Mouse (Mus musculus): ENCODE data around the gene Nedd9.
A peak's percentile ranks its signal among the peaks of the same experiment; 100 is the strongest.

Gene Nedd9

GRCm38 (mm10) chr13:41486606-41487408 lies at the start of gene Nedd9:
Gene Nedd9 (minus strand): TSS chr13:41487362.
- no peak for ATAC-seq (ENCODE audit: low TSS enrichment)

DNA sequence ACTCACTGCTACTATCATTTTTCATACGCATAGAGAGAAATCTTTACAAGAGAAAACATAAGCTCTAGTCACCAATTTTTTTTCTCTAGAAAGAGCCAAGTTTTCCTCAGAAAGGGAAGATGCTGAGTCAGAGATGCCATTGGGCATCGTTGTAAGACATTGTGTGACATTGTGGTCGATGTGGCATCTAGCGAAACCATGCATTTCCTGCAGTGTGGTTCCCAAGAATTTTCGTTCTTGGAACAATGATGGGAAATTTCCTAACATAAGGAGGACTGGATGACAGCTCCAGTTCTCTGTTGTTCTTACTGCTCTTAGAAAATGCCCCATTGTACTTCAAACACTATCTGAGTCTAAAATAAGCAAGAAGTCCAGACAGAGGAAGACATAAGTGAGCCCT lies 45.5 kb upstream of the Nedd9 start:
- peak; percentile 44 for ATAC-seq (ENCODE audit: low TSS enrichment)

GRCm38 (mm10) chr13:41530326-41530725 lies 43.2 kb upstream of the Nedd9 start:
- ATAC-seq (ENCODE audit: low TSS enrichment): 0 out of 2 replicates have a peak, but pooled peaks have one; percentile 47

DNA sequence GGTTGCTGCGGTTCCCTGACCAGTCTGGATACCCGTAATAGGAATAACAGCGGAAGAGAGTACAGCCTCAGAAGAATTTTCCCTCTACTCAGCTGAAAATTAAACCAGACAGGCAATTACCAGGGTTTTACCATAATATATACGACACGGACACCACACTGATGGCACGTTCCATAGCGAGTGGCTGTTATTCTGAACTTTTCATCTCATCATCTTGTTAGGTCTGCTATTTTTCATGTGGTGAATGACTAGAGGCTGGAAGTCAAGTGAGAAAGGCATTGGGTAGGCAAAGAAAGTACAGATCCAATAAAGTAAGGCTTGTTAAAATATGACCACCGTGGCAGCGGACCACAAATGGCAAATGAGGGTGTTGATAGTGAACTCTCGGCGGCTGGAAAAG lies 37.0 kb upstream of the Nedd9 start:
- ATAC-seq (ENCODE audit: low TSS enrichment): no peak

- ATAC-seq (ENCODE audit: low TSS enrichment): no peak
Measured at GRCm38 (mm10) chr13:41521296-41521695, 34.1 kb upstream of the Nedd9 start.

DNA sequence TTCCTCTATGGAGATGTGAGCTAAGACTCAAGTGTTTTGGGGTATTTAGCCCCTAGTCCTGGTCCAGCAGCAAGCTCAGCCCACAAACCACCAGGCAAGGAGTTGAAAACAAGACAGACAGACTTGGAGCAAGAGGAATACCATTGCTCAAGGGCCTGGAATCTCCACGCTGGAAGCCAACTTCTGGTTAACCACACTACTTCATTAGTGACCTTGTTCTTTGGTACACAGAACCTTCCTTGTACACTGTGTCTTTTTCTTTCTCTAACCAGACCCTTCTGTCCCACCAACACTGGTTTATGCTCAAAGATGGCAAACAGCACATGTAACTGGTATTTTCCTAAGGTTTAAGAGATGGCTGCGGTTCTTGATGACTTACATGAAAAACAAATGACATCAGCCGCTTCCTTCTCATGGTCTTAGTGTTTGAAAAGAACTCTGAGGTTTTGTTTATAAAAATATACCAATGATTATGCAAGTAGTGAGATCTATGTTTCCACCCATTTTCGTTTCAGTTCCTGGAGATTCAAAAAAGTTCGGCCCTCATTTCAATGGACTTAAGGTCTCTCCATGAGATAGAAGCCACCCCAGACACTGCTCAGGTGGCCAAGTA lies 33.5 kb upstream of the Nedd9 start:
- ATAC-seq (ENCODE audit: low TSS enrichment): no peak

DNA sequence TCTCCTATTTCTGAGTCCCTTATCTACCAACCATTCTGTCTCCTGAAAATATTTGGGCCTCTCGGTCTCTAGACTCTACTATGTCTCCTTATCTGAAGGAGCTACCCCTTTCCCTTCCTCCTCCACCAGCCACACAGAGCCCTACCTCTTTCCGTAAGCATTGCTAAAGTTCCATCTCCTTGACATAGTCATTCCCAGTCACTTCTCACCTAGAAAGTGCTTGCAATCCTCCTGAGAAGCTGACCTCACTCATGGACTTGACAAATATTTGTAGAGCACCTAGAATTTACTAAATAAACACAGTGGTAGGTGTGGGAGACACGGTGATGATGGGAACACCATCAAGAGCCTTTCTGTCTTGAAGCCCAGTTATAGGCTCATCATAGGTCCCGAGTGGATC lies 32.6 kb upstream of the Nedd9 start:
- ATAC-seq (ENCODE audit: low TSS enrichment): no peak

GRCm38 (mm10) chr13:41517193-41517592 lies 30.0 kb upstream of the Nedd9 start:
- ATAC-seq (ENCODE audit: low TSS enrichment): no peak

GRCm38 (mm10) chr13:41515749-41516148 lies 28.6 kb upstream of the Nedd9 start:
- ATAC-seq (ENCODE audit: low TSS enrichment): no peak

GRCm38 (mm10) chr13:41514918-41515317 lies 27.8 kb upstream of the Nedd9 start:
- no peak for ATAC-seq (ENCODE audit: low TSS enrichment)

GRCm38 (mm10) chr13:41513456-41513855 lies 26.3 kb upstream of the Nedd9 start:
- no peak for ATAC-seq (ENCODE audit: low TSS enrichment)

GRCm38 (mm10) chr13:41512243-41512642 lies 25.1 kb upstream of the Nedd9 start:
- ATAC-seq (ENCODE audit: low TSS enrichment): no peak

- ATAC-seq (ENCODE audit: low TSS enrichment): no peak
Measured at GRCm38 (mm10) chr13:41510631-41511419, 23.7 kb upstream of the Nedd9 start.

DNA sequence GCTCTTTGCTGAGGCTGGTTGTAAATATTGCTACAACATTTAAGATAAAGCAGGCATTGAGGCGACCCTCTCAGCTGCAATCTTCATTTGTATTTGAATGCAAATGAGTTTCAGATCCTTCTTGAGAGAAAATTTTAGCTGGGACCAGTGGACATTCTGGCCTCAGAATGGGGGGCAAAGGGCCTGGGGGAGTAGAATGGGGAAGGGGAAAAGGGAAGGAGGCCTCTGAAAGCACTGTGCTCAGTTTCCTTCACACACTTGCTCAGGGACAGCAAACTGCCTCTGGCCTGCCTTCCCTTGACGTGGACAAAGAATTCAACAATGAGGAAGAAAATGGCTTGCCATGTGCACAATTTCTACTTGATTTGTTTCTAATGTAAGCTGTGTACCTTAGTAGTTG lies 18.4 kb upstream of the Nedd9 start:
- ATAC-seq (ENCODE audit: low TSS enrichment): no peak

DNA sequence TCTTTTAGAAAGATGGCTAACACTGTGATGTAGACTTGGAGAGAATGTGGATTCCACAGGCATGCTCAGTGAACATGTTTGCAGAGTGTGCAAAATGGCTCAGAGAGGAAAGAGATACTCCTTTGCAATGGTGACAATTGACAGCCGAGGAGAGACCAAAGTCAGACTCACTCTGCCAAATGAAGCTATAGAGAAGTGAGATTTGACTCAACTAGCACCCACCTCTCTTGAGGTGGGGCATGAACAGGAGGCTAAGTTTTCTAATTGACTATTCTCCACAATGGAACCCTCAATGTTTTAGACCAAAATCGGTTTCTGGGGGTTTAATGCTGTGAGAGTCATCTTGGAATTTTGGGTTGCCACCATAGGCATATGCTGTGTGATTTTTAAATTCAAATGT lies 17.8 kb upstream of the Nedd9 start:
- no peak for ATAC-seq (ENCODE audit: low TSS enrichment)

DNA sequence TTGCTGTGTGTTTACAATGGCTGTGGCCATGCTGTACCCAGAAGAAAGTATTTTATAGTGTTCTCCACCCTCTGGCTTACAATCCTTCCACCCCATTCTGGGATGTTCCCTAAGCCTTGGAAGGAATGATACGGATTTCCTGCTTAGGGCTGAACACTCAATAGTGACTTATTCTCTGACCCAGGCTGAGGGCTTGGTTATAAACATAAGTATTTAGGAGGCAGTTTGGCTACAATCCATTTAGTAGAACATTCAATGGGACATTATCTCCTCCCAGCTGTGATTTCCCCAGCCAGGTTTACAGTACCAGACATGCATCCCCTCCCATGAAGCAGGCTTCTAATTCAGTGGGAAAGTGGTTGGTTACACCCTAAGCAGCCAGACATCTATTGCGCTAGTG lies 17.3 kb upstream of the Nedd9 start:
- ATAC-seq (ENCODE audit: low TSS enrichment): no peak

- ATAC-seq (ENCODE audit: low TSS enrichment): no peak
Measured at GRCm38 (mm10) chr13:41502917-41503301, 15.7 kb upstream of the Nedd9 start.

- ATAC-seq (ENCODE audit: low TSS enrichment): no peak
Measured at GRCm38 (mm10) chr13:41502136-41502916, 15.2 kb upstream of the Nedd9 start.

- no peak for ATAC-seq (ENCODE audit: low TSS enrichment)
Measured at GRCm38 (mm10) chr13:41500793-41501192, 13.6 kb upstream of the Nedd9 start.

GRCm38 (mm10) chr13:41498611-41499121 lies 11.5 kb upstream of the Nedd9 start:
- no peak for ATAC-seq (ENCODE audit: low TSS enrichment)

- no peak for ATAC-seq (ENCODE audit: low TSS enrichment)
Measured at GRCm38 (mm10) chr13:41494681-41495080, 7.5 kb upstream of the Nedd9 start.
